Mouse (Mus musculus) thymus, postnatal 4 days (tissue): ENCODE results near the gene Neurl4.
"Not testable (repeated sequence)": the region's sequence is repeated elsewhere in the genome, so short reads cannot be mapped to it uniquely, and the experiment has no call there.

Experiments used
- DNase-seq: peaks from one replicate; pipeline ENCODE4 v3.0.0; 2021

Neurl4 gene

DNA sequence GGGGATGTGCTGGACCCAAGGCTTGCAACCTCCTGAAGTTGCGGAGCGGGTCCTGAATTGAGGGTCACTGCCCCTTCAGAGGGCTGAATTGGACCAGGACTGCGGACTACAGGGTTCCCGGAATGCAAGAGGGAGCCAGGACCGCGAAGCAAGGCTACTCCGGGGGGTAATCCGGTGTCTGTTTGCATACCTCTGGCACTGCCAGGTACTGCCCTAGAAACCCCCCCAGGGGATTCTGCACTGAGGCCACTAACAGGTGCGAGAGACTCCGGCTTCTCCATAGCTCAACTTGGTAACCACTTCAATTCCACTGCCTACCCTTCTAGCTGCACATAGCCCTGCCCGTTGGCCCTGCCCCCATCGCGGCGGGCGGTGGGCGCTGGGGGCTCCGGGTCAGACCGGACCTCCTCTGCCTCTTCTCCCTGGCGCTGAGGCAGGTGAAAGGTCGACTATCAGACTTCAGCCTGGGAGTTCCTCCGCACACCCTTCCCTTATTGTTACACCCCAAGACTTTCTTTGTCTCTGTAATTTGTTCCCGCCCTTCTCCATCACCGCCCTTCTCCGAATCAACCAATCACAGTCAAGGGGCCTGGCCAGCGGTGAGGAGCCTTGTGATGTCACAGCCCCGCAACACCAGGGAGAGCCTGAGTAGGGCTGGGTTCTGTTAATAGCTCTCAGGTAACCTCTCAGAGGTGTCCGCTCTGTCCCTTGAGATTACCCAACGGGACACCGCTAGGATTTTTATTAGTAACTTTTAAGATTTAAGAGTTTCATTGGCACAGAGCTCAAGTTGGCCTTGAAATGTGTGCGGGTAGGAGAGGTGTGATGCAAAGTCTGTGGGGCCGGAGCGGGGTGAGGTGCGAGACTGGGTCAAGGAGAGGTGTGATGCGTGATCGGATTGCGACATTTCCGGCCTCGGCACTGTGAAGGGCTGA lies at the start of gene Neurl4, which contains the start of gene 2810408A11Rik:
Gene Neurl4 (plus strand): TSS at position 602 of the 935 bp plus-strand sequence.
Gene 2810408A11Rik (minus strand): TSS at position 517 of the 935 bp plus-strand sequence.
- DNase-seq = peak; percentile 86

GRCm38 (mm10) chr11:69853994-69854393 lies 46.9 kb upstream of the Neurl4 start:
- DNase-seq = no peak

DNA sequence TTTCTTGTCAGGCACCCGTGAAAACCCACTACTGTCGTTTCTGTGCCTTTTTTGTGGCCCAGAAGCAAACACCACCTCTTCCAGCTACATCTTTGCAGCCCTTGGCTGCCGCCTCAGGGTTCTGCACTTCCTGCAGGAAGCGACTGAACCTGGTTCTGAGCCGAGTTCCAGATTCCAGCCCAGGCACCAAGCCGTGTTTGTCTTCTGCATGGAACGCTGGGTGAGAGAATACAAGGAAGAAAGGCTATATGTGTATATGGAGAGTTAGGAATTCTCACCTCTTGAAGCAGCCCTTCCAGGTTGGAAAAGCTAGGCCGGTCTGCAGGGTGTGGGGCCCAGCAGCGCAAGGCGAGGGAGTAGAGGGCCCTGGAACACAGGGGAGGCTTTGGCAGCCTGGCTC lies 46.2 kb upstream of the Neurl4 start:
- DNase-seq = no peak

GRCm38 (mm10) chr11:69855347-69855746 lies 45.5 kb upstream of the Neurl4 start:
- DNase-seq = peak; percentile 82

DNA sequence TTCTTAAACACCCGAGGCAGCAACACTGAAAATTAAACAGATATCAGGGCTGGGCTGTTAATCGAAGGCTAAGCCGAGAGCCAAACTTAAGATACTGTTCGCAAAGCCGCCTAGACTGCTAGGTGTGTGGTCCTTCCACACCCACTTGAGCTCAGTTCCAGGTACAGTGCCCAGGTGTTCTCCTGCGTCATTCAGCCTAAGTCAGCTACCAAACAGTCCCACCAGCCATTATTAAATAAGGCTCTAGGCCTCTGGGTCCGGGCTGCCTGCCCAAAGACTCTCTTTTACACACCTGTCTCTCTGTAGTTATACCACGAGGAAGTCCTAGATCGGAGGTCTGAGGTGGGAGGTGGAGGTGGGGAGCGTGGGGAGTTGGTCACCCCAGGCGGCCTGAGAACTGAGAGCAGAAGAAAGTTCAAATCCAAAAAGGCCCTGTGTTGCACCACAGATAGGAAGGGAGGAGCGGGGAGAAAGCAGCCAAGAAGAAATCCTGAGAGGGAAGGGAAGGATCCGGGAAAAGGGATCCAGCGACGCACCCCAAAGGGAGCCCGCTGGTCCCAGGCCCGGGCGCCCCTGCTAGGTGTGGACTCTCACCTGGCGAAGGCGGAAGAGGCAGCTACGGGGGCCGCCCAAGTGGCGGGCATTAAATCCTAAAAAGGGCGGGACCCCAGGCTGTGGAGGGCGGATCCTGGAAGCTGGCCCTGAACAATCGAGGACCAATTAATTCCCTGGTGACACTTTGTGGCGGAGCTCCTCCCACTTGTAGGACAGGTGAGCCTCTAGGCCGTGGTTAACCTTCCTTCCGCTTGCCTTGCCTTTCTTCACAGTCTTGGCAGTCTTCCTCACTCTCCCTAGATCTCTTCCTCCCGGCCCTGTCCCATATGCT lies 42.5 kb upstream of the Neurl4 start, which contains the start of gene Tnk1:
Gene Tnk1 (minus strand): TSS at position 618 of the 886 bp plus-strand sequence.
- DNase-seq = peak; percentile 7

GRCm38 (mm10) chr11:69863729-69864128 lies 37.1 kb upstream of the Neurl4 start:
- DNase-seq = not testable (repeated sequence)

- DNase-seq = no peak
Measured at GRCm38 (mm10) chr11:69864138-69864860, 36.6 kb upstream of the Neurl4 start.

GRCm38 (mm10) chr11:69865561-69865960 lies 35.3 kb upstream of the Neurl4 start:
- DNase-seq = no peak

DNA sequence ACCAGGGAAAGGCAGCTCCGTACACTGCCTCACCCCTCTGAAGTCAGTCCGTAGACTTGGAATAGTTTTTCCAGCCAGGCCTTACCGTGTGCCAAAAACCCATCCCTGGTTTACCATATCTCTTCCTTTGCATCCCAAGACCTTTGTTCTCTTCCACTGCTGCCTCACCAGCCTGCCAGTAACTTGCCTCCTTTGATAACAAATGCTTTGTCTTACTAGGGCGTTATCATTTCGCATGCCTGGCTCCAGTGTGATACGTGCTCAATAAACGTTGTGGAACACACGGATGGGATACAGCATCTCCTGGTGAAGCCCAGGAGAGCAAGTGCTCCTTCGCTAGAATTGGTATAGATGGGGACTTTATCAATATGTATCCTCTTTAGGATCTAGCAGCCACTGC lies 33.5 kb upstream of the Neurl4 start:
- no peak for DNase-seq

GRCm38 (mm10) chr11:69870289-69871069 lies 30.4 kb upstream of the Neurl4 start:
- DNase-seq = no peak

DNA sequence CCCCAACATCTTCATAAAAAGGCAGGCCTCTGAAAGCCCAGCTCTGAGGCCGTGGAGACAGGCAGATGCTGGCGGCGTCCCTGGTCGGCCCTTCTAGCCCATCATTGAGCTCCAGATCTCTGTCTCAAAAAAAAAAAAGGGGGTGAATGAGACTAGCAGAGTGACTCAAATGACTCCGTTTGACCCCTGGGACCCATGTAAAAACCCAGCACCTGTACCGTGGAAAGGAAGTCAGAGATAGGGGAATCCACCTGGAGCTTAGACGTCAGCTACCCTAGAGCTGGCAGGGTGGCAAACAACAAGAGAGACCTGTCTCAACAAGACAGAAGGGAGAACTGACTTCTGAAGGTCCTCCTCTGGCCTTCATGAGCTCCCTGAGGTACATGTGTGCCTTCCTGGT lies 29.1 kb upstream of the Neurl4 start:
- DNase-seq = no peak

GRCm38 (mm10) chr11:69872451-69872850 lies 28.4 kb upstream of the Neurl4 start:
- DNase-seq = no peak

GRCm38 (mm10) chr11:69876186-69876585 lies 24.7 kb upstream of the Neurl4 start:
- no peak for DNase-seq

GRCm38 (mm10) chr11:69876867-69877266 lies 24.0 kb upstream of the Neurl4 start:
- DNase-seq = peak; percentile 97

DNA sequence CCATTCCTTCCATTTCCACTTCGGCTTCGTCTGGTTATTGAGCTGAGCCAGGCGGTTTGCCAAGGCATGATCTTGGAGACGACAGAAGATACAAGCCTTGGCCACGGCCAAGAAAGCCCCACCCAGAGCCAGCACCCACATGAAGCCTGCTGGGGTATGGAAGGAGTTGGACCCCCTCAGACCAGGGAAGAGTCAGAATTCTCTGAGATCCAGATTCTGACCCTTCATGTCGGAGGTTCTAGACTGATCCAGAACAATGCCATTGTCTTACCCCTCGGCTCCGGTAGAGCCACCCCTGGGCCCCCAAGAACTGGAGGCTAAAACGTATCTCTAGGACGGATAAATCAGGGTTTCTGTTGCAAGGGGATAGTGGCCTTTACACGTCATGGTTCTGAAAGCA lies 23.0 kb upstream of the Neurl4 start, which contains the start of gene Tmem95:
Gene Tmem95 (minus strand): TSS at position 141 of the 400 bp plus-strand sequence.
- peak; percentile 15 for DNase-seq

GRCm38 (mm10) chr11:69878399-69878798 lies 22.5 kb upstream of the Neurl4 start:
- DNase-seq = no peak

GRCm38 (mm10) chr11:69878952-69879351 lies 21.9 kb upstream of the Neurl4 start:
- no peak for DNase-seq

GRCm38 (mm10) chr11:69879711-69880110 lies 21.2 kb upstream of the Neurl4 start:
- peak; percentile 26 for DNase-seq

- peak; percentile 78 for DNase-seq
Measured at GRCm38 (mm10) chr11:69880506-69880852, 20.4 kb upstream of the Neurl4 start.

- peak; percentile 85 for DNase-seq
Measured at GRCm38 (mm10) chr11:69880853-69881603, 19.8 kb upstream of the Neurl4 start, which contains the start of gene Kctd11. Gene Kctd11 (minus strand): TSS chr11:69881406.
